Mouse (Mus musculus) c-Kit-positive CD71-negative TER-119-negative erythroid progenitor cells, embryonic 14.5 days (primary cell): ENCODE measurements around the gene Colgalt2.
"Not testable (repeated sequence)": the region's sequence is repeated elsewhere in the genome, so short reads cannot be mapped to it uniquely, and the experiment has no call there.

Experiments used
- DNase-seq: peaks from one replicate; pipeline ENCODE4 v3.0.0-alpha.2; 2013; ENCODE audit warnings: low read depth

Gene Colgalt2

GRCm38 (mm10) chr1:152399790-152400555 is at the start of gene Colgalt2:
Gene Colgalt2, plus strand, starts transcription at chr1:152399830.
- no peak for DNase-seq

- DNase-seq = no peak
These were observed 42.9 kb upstream of the Colgalt2 start for GRCm38 (mm10) chr1:152356721-152357120.

- no peak for DNase-seq
These were observed 31.1 kb upstream of the Colgalt2 start for GRCm38 (mm10) chr1:152368311-152369088.

DNA sequence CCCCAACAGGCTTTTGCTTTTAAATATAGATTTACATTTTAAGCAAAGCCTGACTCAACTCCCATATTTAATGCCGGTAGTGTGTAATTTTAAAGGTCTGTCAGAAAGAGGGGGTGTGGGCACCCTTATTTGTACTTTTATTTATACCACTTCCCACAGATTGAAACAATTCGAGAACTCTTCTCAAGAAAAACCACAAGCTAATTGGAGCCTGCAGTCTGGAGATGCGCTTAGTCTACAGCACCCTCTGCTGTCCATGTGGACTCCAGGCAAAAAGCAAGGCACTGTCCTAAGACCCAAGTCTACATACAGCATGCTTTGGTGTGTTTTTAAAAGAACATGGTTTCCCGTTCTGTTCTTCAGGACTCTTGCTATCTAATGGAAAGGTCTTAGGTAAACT is 30.5 kb upstream of the Colgalt2 start:
- DNase-seq = peak; percentile 26

DNA sequence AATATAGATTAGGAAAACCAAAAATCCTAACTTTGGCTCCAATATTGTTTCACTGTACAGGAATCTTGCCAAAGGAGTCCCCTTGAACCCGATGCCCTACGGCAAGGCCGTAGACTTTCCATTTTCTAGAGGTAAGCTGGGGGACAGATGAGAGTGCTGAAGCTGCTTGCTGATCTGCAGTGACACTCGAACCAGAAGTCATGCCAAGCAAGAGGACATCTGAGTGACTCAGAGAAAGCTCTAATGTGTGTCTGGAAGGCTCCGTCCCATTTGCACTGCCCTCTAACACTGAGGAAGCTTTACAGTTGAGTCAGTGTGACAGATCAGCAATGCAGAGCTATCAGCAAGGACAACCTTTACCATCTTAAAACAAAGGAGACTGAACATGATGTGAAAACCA is 21.3 kb upstream of the Colgalt2 start:
- no peak for DNase-seq

DNA sequence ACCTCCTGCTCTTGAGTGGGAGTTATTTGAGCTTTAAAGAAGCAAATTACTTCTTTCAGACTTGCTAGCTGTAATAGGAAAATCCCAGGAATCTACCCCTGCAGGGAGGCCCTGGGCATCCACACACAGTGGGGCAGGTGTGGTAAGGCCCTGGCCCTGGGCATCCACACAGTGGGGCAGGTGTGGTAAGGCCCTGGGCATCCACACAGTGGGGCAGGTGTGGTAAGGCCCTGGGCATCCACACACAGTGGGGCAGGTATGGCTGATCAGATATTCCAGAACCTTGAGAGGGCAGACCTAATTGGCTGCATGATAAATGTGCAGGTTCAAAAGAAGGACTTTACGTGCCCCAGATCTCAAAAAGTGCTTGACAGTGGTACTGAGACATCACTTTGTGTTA is 15.0 kb upstream of the Colgalt2 start:
- DNase-seq = no peak

GRCm38 (mm10) chr1:152385693-152386092 is 13.9 kb upstream of the Colgalt2 start:
- DNase-seq = not testable (repeated sequence)

DNA sequence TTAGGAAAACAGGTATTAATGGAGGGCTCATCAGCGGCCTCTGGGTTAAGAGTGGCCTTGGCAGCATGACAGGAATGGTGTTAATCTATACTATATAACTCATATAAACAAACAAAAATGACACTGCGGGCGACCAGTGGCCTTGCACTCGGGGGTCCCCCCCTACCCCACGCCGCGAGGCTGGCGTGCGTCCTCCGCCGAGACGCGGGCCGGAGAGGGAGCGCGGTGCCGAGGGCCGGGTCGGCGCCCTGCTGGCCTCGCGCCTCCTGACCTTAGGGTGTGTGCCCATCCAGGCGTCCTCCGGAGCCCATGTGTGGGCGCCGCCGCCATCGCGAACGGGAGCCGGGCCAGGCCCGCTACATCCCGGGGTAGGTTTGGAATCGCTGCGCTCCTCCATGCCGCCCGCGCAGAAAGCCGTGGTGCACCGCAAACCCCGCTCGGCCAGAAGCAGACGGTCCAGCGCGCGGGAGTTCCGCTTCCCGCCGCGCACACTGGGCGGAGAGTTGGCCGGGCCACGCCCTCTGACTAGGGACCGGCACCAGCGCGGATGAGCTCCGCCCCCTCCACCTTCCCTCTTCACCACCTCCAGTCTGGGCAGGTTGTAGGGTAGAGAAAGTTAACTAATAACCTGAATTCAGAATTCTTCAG is 13.3 kb upstream of the Colgalt2 start, which contains the start of gene Tsen15:
Gene Tsen15, minus strand, starts transcription at position 501 of the 648 bp plus-strand sequence.
- DNase-seq = peak; percentile 64

DNA sequence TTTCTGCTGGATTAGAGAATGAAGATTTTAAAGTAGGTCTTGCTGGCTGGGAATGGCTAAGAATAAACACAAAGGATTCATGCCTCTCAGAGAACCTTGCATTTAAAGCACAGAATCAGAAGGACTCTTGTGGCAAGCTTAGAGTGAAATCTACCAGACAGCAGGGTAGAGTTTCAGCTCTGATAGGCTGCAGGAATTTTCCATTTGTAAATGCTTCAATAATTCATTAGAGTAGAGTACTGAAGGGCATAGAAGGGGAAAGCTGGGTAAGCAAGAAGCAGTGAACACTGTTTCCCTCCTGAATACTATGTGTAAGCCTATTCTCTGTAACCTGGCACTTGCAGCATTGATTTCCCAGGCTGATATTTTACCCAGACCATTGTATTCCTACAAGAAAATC is 10.4 kb upstream of the Colgalt2 start:
- DNase-seq = no peak

GRCm38 (mm10) chr1:152394137-152394536 is 5.5 kb upstream of the Colgalt2 start:
- DNase-seq = no peak

DNA sequence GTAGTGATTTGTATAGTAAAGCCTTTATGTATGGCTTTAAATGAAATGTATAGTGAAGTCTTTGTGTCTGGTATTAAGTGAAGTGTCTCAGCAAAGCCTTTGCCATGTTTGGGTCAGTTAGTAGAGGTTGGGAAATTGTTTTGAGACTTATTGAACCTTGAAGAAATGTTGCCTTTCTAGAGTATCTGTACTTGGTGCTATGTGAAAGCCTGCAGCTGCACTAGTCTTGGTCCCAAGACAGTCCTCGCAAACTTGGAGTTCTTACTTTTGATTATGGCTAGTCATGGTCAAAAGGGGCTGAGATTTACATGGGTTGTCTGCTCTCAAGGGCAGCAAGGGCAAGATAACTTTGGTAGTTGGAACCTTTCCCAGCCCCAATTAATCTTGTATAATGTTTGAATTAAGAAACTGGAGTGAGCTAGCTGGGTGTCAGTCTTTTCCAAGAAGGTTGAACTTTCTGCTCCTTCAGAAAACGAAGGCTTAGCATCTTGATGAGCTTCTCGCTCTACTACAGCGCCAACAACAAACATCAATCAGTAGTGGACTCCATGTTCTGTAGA is 4.6 kb upstream of the Colgalt2 start:
- DNase-seq = no peak

DNA sequence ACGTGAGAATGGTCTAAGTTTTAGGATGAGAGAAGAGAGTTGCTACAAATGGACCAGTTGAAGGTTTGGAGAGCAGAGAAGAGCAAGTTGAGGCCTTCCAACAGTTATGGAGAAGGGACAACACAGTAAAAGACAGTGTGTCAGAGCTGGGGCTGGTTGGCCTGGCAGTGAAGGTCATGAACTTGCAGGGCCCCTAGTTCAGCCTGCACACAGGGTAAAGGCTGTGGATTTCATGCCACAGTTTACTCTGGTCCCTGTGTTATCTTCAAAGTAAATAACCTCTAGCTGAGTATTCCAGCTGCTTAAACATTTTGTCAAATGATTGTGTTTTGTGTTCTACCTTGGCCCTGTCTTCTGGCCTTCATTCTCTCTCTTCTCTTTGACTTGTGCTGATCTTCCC is 922 bp upstream of the Colgalt2 start:
- no peak for DNase-seq

- DNase-seq = no peak
These were observed 1.2 kb downstream of the Colgalt2 start for GRCm38 (mm10) chr1:152400556-152401540.

GRCm38 (mm10) chr1:152407021-152407946 is 7.7 kb downstream of the Colgalt2 start:
- DNase-seq = no peak

DNA sequence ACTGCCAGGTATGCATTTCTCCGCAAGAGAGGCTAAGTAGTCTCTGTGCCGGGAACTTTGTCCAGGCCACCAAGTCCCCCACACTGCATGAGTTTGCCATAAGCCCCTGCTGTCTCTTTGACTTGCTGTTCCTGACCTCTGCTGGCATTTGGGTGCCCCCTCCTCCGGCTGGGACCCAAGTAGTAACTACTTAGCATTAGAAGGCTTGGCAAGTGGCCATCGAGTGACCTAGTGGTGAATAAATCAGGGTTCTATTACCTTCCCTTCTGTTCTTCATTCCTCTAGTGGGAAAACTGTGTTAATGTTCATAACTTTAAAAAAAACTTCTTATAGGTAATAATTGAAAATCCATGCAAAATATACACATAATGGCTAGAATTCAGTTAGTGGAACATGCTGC is 9.7 kb downstream of the Colgalt2 start:
- DNase-seq = no peak

DNA sequence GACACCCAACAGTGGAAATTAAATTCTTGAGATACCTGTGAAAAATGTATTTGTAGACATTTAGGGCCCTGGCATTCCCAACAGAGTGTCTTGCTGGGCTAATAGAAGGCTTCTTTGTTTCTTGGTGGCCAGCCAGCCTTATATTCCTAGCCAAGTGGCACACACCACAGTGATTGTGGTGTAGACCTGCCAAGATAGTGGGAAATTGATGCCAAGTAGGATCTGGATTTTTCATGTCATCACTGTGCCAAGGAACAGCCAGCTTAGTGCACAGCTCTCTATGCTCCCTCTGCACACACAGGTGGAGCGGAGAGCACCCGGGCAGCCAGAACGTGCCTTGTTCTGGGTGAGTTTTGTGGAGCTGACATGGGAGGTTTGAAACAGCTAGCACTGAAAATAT is 11.0 kb downstream of the Colgalt2 start:
- DNase-seq = no peak

DNA sequence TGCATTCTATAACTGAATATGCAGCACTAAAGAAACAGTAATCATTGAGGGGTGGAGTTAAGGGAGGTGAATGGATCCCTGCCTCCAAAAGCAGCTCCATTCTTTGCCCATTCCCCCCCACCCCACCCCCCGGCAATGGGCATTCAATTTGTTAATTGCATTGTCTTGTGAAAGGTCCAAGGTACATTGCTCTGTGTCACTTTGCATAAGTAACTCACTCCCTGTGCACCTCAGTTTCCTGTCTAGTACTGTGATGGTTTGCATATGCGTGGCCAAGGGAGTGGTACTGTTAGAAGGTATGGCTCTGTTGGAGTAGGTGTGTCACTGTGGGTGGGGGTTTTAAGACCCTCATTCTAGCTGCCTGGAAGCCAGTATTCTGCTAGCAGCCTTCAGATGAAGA is 13.5 kb downstream of the Colgalt2 start:
- DNase-seq = no peak

GRCm38 (mm10) chr1:152413961-152414360 is 14.3 kb downstream of the Colgalt2 start:
- DNase-seq = no peak

DNA sequence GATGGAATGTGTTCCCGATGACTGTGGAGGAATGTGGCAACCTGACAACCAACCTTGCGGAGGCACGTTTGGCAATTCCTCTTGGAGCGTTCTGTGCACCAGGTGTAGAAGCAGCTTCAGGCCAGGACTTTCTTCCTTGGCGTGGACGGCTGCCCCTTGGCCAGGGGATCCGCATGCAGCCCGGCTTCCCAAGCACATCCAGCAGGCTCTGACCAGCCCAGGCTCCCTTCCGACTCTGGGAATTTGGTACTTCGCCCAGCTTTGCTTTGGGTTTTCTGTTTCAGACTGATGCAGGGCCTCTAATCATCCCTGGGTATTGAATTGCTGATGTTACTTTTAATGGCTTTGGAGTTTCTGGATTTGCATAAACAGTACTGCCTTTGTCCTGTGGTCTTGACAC is 14.8 kb downstream of the Colgalt2 start:
- DNase-seq = no peak

DNA sequence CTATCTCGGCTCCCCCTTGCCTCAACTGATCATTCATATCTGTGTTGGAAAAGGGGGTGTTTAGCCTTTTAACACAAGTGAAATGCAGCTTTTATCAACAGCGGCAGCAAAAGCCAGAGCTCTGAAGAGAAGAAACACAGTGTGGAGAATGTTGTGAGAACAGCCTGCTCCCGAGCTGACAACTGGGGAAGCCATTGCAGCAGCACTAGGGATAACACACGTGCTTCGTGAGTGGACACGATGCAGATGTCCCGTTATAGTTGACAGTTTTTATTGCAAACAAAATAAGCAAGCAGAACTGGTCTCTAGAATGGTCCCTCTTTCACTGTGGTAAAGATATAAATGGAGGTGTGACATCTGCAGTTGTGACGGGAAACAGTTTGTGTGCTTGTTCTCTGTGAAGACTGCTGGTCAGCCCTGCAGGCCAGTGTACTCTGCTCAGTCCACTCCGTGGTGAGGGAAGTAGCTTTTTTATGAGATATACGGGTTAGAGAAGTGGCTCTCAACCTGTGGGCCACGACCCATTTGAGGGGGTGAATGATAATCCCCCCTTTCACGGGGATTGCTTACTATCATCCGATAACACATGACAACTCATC is 16.8 kb downstream of the Colgalt2 start:
- DNase-seq = no peak
